Mouse (Mus musculus) layer of hippocampus, adult 11-12 months (tissue): Measurements from ENCODE around the gene Cntn6.

Experiments
- DNase-seq: peaks from one replicate; pipeline ENCODE4 v3.0.0; 2022; ENCODE audit warnings: low spot score

Gene Cntn6

GRCm38 (mm10) chr6:104761226-104761625 is 268.6 kb downstream of the Cntn6 start:
- no peak for DNase-seq

GRCm38 (mm10) chr6:104783891-104784290 is 291.3 kb downstream of the Cntn6 start:
- DNase-seq, result no peak

- no peak for DNase-seq
Measured at GRCm38 (mm10) chr6:104787502-104787901, 294.9 kb downstream of the Cntn6 start.

GRCm38 (mm10) chr6:104808526-104808925 is 315.9 kb downstream of the Cntn6 start:
- DNase-seq, result peak; percentile 3

GRCm38 (mm10) chr6:104815610-104816009 is 323.0 kb downstream of the Cntn6 start:
- DNase-seq, result no peak

GRCm38 (mm10) chr6:104879711-104880110 is 387.1 kb downstream of the Cntn6 start:
- DNase-seq, result no peak

- no peak for DNase-seq
Measured at GRCm38 (mm10) chr6:104884021-104884420, 391.4 kb downstream of the Cntn6 start.

- no peak for DNase-seq
Measured at GRCm38 (mm10) chr6:104885829-104886228, 393.2 kb downstream of the Cntn6 start.

- DNase-seq, result peak; percentile 12
Measured at GRCm38 (mm10) chr6:104891071-104891470, 398.5 kb downstream of the Cntn6 start.
